Comparison of ENCODE assay signal across 8 mouse cellular contexts in the genomic region with DNA sequence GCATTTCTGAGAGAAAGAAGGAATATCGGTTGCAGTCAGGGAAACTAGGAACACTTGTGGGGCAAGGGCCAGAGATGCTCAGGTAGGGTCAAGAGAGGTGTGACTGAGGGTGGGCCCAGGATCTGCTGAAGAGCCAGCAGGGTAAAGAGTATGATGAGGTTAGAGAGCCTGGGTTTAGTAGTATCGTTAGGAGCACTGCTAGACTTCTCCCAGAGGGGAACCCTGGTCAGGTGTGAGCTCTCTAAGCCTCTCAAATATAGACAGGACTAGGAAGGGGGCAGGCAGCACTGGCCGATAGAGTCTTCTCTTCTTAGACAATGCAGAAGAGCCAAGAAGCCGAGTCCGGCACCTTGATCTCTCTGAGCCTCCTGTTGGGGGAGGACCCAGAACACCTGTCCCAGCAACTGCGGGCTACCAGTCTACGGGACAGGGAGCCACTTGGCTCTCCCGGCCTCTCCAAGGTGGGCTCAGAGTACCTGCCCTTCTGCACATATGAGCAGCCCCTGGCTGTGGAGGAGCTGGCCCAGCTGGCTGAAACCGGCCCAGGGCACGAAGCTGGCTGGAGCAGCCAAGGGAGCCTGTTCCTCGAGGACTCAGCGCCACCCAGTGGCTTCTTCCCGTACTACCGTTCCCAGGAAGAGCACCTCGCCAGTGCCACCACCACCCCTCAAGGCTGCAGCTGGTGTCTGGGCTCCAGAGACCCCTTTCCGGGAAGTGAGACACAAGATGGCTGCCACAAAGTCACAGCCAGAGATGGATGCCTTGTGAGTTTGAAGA. TPM values are rescaled to one million over a fixed set of nuclear protein-coding genes. Genes with fewer than 3 reads are reported as not detected.
DNase-seq lines count a peak whose midpoint lies in the region; ATAC-seq lines count a peak whose summit lies in the region.

No protein-coding gene starts in this region.

- H3K4me2 ChIP-seq in liver, embryonic 12.5 days, result no peak overlapping the region
- H3K4me2 ChIP-seq in limb, embryonic 15.5 days, result no peak overlapping the region

- H3K36me3 ChIP-seq in liver, embryonic 12.5 days, result no peaks in the 10 kb centered on the region
- no peaks in the 10 kb centered on the region for H3K36me3 ChIP-seq in limb, embryonic 15.5 days

- H3K27me3 ChIP-seq in liver, embryonic 12.5 days (replicated peaks), result peaks cover 16% of the 10 kb centered on the region; the same call in 1 of the 2 replicates
- H3K27me3 ChIP-seq in limb, embryonic 15.5 days, result peaks cover 6% of the 10 kb centered on the region

- intact Hi-C loops in gastrocnemius, postnatal 36 days (cut with DNase I), result loop anchor here (5.0 kb wide), 1 partner anchor 232 kb away; no protein-coding TSS in a partner anchor

- 29% methylated on average over 16 of the region's 16 CpGs for WGBS in liver, embryonic 12.5 days (ENCODE audit: insufficient replicate concordance)
- 26% methylated on average over 16 of the region's 16 CpGs for whole genome bisulfite sequencing in limb, embryonic 15.5 days

- H3K9ac ChIP-seq in liver, embryonic 12.5 days, result no peak overlapping the region
- no peak overlapping the region for H3K9ac ChIP-seq in limb, embryonic 15.5 days

- no peak overlapping the region for H3K4me3 ChIP-seq in liver, embryonic 12.5 days
- H3K4me3 ChIP-seq in limb, embryonic 15.5 days, result no peak overlapping the region

- no peaks in the 10 kb centered on the region for H3K4me1 ChIP-seq in liver, embryonic 12.5 days
- H3K4me1 ChIP-seq in limb, embryonic 15.5 days, result peaks cover 29% of the 10 kb centered on the region

- no peak overlapping the region for H3K27ac ChIP-seq in liver, embryonic 12.5 days
- H3K27ac ChIP-seq in limb, embryonic 15.5 days, result no peak overlapping the region

- H3K9me3 ChIP-seq in liver, embryonic 12.5 days (replicated peaks), result no peaks in the 10 kb centered on the region
- no peaks in the 10 kb centered on the region for H3K9me3 ChIP-seq in limb, embryonic 15.5 days

- no peak for ATAC-seq in liver, embryonic 12.5 days
- peak; percentile 42; the same call in 1 of the 2 replicates for ATAC-seq in limb, embryonic 15.5 days (ENCODE audit: insufficient number of reproducible peaks, low FRiP score, low TSS enrichment, low read depth)

- peak; percentile 73 for DNase-seq in liver
- peak; percentile 92 for DNase-seq in embryo, embryonic 10 days (ENCODE audit: low spot score)
- DNase-seq in gastrocnemius, postnatal 36 days, result peak; percentile 57 to 61
- DNase-seq in kidney, adult 8-10 months, result peak; percentile 63 to 80
- DNase-seq in neural tube, embryonic 10.5 days (ENCODE audit: extremely low spot score, low spot score), result peak; percentile 85
- peak; percentile 65 for DNase-seq in thymus, postnatal 0 days (ENCODE audit: low spot score)

RNA-seq across cellular contexts. Expression of a gene that starts 2.5 kb away (rescaled TPM):
- polyA plus RNA-seq in liver, embryonic 12.5 days (2016; fragmentation: Nextera tagmentation; extraction: Ambion mirVana), result not detected in 2 replicates
- total RNA-seq in gastrocnemius, postnatal 36 days (2021), result not detected
- polyA plus RNA-seq in limb, embryonic 15.5 days (2015; fragmentation: Nextera tagmentation; extraction: Ambion mirVana), result 0.10 and 0.19 TPM in 2 replicates
- polyA plus RNA-seq in thymus, postnatal 0 days (2015; fragmentation: Nextera tagmentation; extraction: Ambion mirVana), result not detected in 2 replicates

RNA-seq across cellular contexts. Expression of a gene that starts 9.2 kb away (rescaled TPM):
- 0.26 and 0.29 TPM in 2 replicates for polyA plus RNA-seq in liver, embryonic 12.5 days (2016; fragmentation: Nextera tagmentation; extraction: Ambion mirVana)
- under 1 TPM in 1 of 2 experiments, not detected in 1; 0.10 TPM for total RNA-seq in gastrocnemius, postnatal 36 days (2021)
- 2.1 and 2.4 TPM in 2 replicates for polyA plus RNA-seq in limb, embryonic 15.5 days (2015; fragmentation: Nextera tagmentation; extraction: Ambion mirVana)
- 0.12 and 0.14 TPM in 2 replicates for polyA plus RNA-seq in thymus, postnatal 0 days (2015; fragmentation: Nextera tagmentation; extraction: Ambion mirVana)

RNA-seq across cellular contexts. Expression of a gene that starts 53.1 kb away (rescaled TPM):
- polyA plus RNA-seq in liver, embryonic 12.5 days (2016; fragmentation: Nextera tagmentation; extraction: Ambion mirVana), result not detected in 2 replicates
- total RNA-seq in gastrocnemius, postnatal 36 days (2021), result not detected
- polyA plus RNA-seq in limb, embryonic 15.5 days (2015; fragmentation: Nextera tagmentation; extraction: Ambion mirVana), result not detected in 2 replicates
- 1.2 and 2.6 TPM in 2 replicates for polyA plus RNA-seq in thymus, postnatal 0 days (2015; fragmentation: Nextera tagmentation; extraction: Ambion mirVana)
